Comparison of ENCODE assay signal across 20 mouse cellular contexts in the genomic region with DNA sequence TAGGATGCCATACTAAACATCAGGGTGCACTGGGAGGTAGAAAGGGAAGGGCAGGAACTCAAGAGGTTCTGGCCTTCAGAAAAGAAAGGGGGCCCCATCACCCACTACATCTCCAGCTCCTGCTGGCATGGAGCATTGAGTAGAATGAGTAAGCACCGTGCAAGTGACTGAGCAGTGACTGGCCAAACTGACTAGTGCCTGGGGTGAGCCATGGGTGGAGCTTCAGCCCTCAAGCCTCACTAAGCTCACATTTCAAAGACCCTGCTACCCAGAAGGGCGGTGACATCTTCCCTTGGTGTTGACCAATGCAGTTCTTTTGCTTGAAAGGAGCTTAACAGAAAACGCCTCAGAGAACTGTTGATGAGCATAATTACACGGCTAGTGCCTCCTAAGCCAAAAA.
DNase-seq lines count a peak whose midpoint lies in the region; ATAC-seq lines count a peak whose summit lies in the region.
"Had no signal": no experiment of that assay in that cellular context is flagged by ENCODE, and none has a peak within 500 bp of the region (broad histone marks: within the 10 kb centered on the region; RNA-seq: fewer than 3 reads in every experiment).

No protein-coding gene starts in this region.

- no peak overlapping the region for H3K4me2 ChIP-seq in midbrain, embryonic 16.5 days (ENCODE audit: low read length)
- no peak overlapping the region for H3K4me2 ChIP-seq in heart, embryonic 12.5 days
- H3K4me2 ChIP-seq: embryonic facial prominence, embryonic 15.5 days; forebrain, embryonic 12.5 days; liver, embryonic 15.5 days had no signal

- no peaks in the 10 kb centered on the region for H3K27me3 ChIP-seq in midbrain, embryonic 10.5 days (ENCODE audit: low read depth, poor library complexity, severe bottlenecking)
- H3K27me3 ChIP-seq in midbrain, embryonic 16.5 days (ENCODE audit: control insufficient read depth, insufficient read depth, low read depth, low read length), result no peaks in the 10 kb centered on the region
- H3K27me3 ChIP-seq in limb, embryonic 10.5 days (ENCODE audit: low read depth, poor library complexity, severe bottlenecking), result no peaks in the 10 kb centered on the region
- H3K27me3 ChIP-seq in heart, embryonic 12.5 days (replicated peaks), result no peaks in the 10 kb centered on the region
- H3K27me3 ChIP-seq: CH12.LX; embryonic facial prominence, embryonic 15.5 days; liver, embryonic 15.5 days had no signal

- H3K27ac ChIP-seq in midbrain, embryonic 10.5 days (replicated peaks), result peak overlapping the region; percentile 5; the same call in 1 of the 2 replicates
- no peak overlapping the region for H3K27ac ChIP-seq in midbrain, embryonic 16.5 days (ENCODE audit: low read length)
- H3K27ac ChIP-seq in limb, embryonic 10.5 days, result no peak overlapping the region
- H3K27ac ChIP-seq in heart, embryonic 12.5 days (ENCODE audit: poor library complexity, severe bottlenecking), result no peak overlapping the region
- H3K27ac ChIP-seq: embryonic facial prominence, embryonic 15.5 days; forebrain, embryonic 12.5 days; hindbrain, postnatal 0 days; liver, embryonic 15.5 days had no signal

- no peaks in the 10 kb centered on the region for H3K9me3 ChIP-seq in midbrain, embryonic 10.5 days (replicated peaks)
- no peaks in the 10 kb centered on the region for H3K9me3 ChIP-seq in midbrain, embryonic 16.5 days (replicated peaks; ENCODE audit: control insufficient read depth, low read length, poor library complexity, severe bottlenecking)
- H3K9me3 ChIP-seq in limb, embryonic 10.5 days (replicated peaks), result no peaks in the 10 kb centered on the region
- no peaks in the 10 kb centered on the region for H3K9me3 ChIP-seq in heart, embryonic 12.5 days (replicated peaks)
- H3K9me3 ChIP-seq: embryonic facial prominence, embryonic 15.5 days; forebrain, embryonic 12.5 days; liver, embryonic 15.5 days had no signal

- WGBS in midbrain, embryonic 10.5 days, result 8% methylated on average over 4 of the region's 4 CpGs
- 20% methylated on average over 4 of the region's 4 CpGs for WGBS in midbrain, embryonic 16.5 days
- 9% methylated on average over 4 of the region's 4 CpGs for WGBS in limb, embryonic 10.5 days
- 35% methylated on average over 4 of the region's 4 CpGs for WGBS in heart, embryonic 12.5 days

- H3K9ac ChIP-seq in midbrain, embryonic 16.5 days (ENCODE audit: low read depth, low read length), result no peak overlapping the region
- H3K9ac ChIP-seq in heart, embryonic 12.5 days, result no peak overlapping the region
- H3K9ac ChIP-seq: embryonic facial prominence, embryonic 15.5 days; forebrain, embryonic 12.5 days; liver, embryonic 15.5 days had no signal

- peaks cover 45% of the 10 kb centered on the region for H3K4me1 ChIP-seq in midbrain, embryonic 10.5 days
- H3K4me1 ChIP-seq in midbrain, embryonic 16.5 days (ENCODE audit: control insufficient read depth, insufficient read depth, low read length), result peaks cover 10% of the 10 kb centered on the region; the same call in 1 of the 2 replicates
- H3K4me1 ChIP-seq in limb, embryonic 10.5 days, result peaks cover 26% of the 10 kb centered on the region
- peaks cover 27% of the 10 kb centered on the region for H3K4me1 ChIP-seq in heart, embryonic 12.5 days (replicated peaks)
- H3K4me1 ChIP-seq: liver, embryonic 15.5 days had no signal

- no peak for ATAC-seq in midbrain, embryonic 16.5 days
- ATAC-seq in heart, embryonic 12.5 days (ENCODE audit: insufficient number of reproducible peaks, low FRiP score), result no peak
- ATAC-seq: hindbrain, postnatal 0 days; lung, postnatal 0 days had no signal

- H3K4me3 ChIP-seq in midbrain, embryonic 10.5 days, result no peak overlapping the region
- no peak overlapping the region for H3K4me3 ChIP-seq in midbrain, embryonic 16.5 days (ENCODE audit: low read depth, low read length)
- no peak overlapping the region for H3K4me3 ChIP-seq in limb, embryonic 10.5 days
- no peak overlapping the region for H3K4me3 ChIP-seq in heart, embryonic 12.5 days
- H3K4me3 ChIP-seq: embryonic facial prominence, embryonic 15.5 days; forebrain, embryonic 12.5 days; liver, embryonic 15.5 days had no signal

- no peaks in the 10 kb centered on the region for H3K36me3 ChIP-seq in midbrain, embryonic 10.5 days
- H3K36me3 ChIP-seq in midbrain, embryonic 16.5 days (ENCODE audit: control insufficient read depth, insufficient read depth, low read length), result no peaks in the 10 kb centered on the region
- no peaks in the 10 kb centered on the region for H3K36me3 ChIP-seq in limb, embryonic 10.5 days
- H3K36me3 ChIP-seq in heart, embryonic 12.5 days, result no peaks in the 10 kb centered on the region
- H3K36me3 ChIP-seq: embryonic facial prominence, embryonic 15.5 days; forebrain, embryonic 12.5 days; liver, embryonic 15.5 days had no signal

- peak; percentile 57 for DNase-seq in embryo, embryonic 10 days (ENCODE audit: low spot score)
- no peak for DNase-seq in embryo, embryonic 11 days
- DNase-seq in midbrain, embryonic 10.5 days (ENCODE audit: low spot score), result peak; percentile 18
- DNase-seq in limb, embryonic 10.5 days (ENCODE audit: low spot score), result peak; percentile 33
- DNase-seq in frontal cortex, adult 2 months (ENCODE audit: extremely low spot score in 1 of 2, low spot score in 1 of 2), result no peak
- DNase-seq in retina, postnatal 1 day, result no peak
- DNase-seq: cerebellum, adult 2 months; heart, postnatal 36 days; kidney, adult 11 months; layer of hippocampus, postnatal 36 days; right cerebral cortex, postnatal 4 days; thymus, postnatal 14 days had no signal

Comparison
In these comparisons a context has a peak if more than half of its experiments do, and no peak if none do; other contexts are left out.
1. DNase-seq: peak in embryo, embryonic 10 days (single experiment), midbrain, embryonic 10.5 days (single experiment) and limb, embryonic 10.5 days (single experiment); none in embryo, embryonic 11 days (single experiment), frontal cortex, adult 2 months (0 of 2) and retina, postnatal 1 day (single experiment).